Mouse (Mus musculus) cortical plate, adult 2 months (tissue): ENCODE results near the gene Nfam1. TPM values are rescaled to one million over a fixed set of nuclear protein-coding genes. Genes with fewer than 3 reads are reported as not detected.

Source experiments
- H3K27ac ChIP-seq: fragments of 200-500 bp; 2 replicates; pipeline ENCODE4 v1.5.1; 2012; ENCODE audit warnings: low read length, control low read depth, inconsistent platforms; ENCODE audit not compliant: insufficient read depth
- H3K4me1 ChIP-seq: fragments of 200-500 bp; 2 replicates; pipeline ENCODE4 v1.6.1; 2011; ENCODE audit warnings: low read length; ENCODE audit not compliant: control insufficient read depth, insufficient read depth
- H3K4me3 ChIP-seq: fragments of 200-500 bp; 2 replicates; pipeline ENCODE4 v1.5.1; 2011; ENCODE audit warnings: mild to moderate bottlenecking, low read length, control low read depth; ENCODE audit not compliant: insufficient read depth
- CTCF ChIP-seq: fragments of 200-500 bp; IDR thresholded peaks from 2 replicates; pipeline ENCODE4 v1.5.1; 2011; ENCODE audit warnings: mild to moderate bottlenecking, control low read depth, low read length; ENCODE audit not compliant: insufficient read depth; ENCODE audit errors: extremely low read depth
- POLR2A ChIP-seq: fragments of 200-500 bp; IDR thresholded peaks from 2 replicates; pipeline ENCODE4 v1.6.1; 2011; ENCODE audit warnings: mild to moderate bottlenecking, low read length, control low read depth; ENCODE audit not compliant: insufficient read depth; ENCODE audit errors: extremely low read depth
- polyA plus RNA-seq: library from polyadenylated mRNA; depleted of rRNA; stranded (reverse); fragments of >200 nt; gene quantifications from 2 replicates; pipeline ENCODE4 v1.2.3, GENCODE M21; 2012

Nfam1 gene
- polyA plus RNA-seq, 1 experiment, result 2.1 TPM

DNA sequence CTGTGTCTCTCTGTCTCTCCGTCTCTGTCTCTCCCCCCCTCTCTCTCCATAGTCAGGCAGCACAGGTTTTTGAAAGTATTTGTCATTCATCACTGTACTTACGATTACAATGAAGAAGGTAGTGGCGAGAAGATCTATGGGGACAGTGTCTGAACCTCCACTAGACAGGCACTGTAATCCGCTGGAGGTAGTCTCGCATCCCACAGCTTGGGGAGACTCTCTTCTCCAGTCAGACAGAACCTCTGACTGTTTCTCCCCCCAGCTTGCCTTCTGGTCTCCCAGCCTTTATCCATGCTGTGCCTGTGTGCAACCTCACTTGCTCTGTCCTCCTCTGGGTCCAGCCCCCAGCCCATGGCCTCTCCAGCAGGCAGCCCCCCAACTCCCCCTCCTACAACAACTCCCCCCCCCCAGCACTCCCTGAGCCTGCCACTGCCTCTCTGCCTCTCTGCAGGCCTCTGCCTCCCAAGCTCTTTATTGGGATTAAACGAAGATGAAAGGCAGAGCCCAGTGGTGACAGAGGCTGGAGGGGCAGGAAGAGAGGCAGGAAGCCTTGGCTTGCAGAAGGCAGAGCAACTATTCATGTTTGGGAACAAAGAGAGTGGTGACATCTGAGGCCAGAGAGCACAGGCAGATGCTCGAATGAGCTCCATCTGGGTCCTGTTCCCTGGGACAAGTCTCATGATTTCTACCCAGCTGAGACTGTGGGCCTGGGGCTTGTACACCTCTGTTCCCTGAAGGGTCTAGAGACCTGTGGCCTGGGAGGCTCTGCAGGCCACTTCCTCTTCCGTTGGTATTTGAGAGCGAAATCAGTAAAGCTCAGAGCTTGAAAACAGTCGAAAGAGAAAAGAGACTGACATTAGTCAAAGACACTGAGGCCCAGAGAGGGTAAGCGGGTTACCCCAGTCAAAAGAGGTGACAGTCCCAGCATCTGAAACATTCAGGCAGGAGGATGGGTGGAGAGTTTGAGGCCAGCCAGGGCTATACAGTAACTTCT is 3.1 kb downstream of the Nfam1 start:
- no peak overlapping the region for H3K4me3 ChIP-seq
- no peak overlapping the region for H3K27ac ChIP-seq
- TF ChIP-seq CTCF, result no peak
- TF ChIP-seq POLR2A, result no peak
- H3K4me1 ChIP-seq, result peaks cover 4% of the 10 kb centered on the region; the same call in 1 of the 2 replicates

DNA sequence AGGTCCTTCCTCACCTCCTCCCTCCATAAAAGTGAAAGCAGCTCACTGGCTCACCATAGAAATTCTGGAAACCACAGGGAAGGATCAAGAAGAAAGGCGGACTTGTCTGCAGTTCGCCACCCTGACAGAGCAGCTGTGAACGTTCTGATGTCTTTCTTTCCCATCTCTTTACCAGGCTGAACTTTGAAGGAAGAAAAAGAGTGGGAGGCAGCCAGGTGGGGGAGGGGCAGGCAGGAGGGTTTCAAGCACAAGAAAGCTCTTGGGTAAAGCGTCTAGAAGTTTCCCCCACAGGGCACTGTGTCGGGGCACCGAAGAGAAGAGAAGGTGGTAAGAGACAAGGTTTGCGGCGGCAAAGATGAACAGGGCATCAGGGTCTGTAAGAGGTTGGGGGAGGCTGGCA is 7.0 kb downstream of the Nfam1 start:
- Histone ChIP-seq H3K4me1 (no peaks in the 10 kb centered on the region), H3K4me3 (no peak overlapping the region), H3K27ac (no peak overlapping the region)
- TF ChIP-seq CTCF (no peak), POLR2A (no peak)

DNA sequence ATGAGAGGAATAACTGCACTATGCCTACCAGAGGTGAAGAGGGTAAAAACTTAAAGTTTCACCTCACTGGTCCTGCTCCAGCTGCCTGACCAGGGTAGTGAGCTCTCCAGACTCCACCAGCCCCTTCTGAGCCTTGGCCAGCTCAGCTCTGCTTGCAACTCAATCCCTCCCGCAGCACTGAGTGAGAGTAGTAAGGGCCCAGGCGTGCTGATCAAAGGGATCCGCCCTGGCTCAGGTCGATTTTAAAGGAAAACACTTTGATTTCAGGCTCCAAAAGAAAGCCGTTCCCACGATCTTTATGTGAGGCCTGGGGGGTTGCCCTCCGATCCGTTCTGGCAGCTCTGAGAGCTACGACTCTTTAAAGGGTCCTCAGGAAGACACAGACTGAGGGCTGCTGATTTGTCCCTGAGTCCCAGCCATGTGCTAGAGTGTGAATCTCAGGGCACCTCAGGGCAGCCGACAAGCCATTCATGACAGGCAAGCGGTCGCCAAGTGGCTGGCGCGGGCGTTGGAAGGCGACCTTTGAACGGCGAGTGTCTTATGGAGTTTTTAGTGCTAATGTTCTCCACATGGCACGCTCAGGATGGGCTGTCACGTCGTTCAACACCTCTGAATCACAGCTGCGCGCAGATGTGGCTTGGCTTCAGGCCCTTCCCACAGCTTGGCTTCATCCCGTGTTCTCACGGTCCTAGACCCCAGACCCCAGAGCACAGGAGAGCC is 7.9 kb downstream of the Nfam1 start:
- no peak for TF ChIP-seq CTCF
- TF ChIP-seq POLR2A, result no peak
- H3K4me3 ChIP-seq, result no peak overlapping the region
- H3K4me1 ChIP-seq, result no peaks in the 10 kb centered on the region
- H3K27ac ChIP-seq, result no peak overlapping the region

DNA sequence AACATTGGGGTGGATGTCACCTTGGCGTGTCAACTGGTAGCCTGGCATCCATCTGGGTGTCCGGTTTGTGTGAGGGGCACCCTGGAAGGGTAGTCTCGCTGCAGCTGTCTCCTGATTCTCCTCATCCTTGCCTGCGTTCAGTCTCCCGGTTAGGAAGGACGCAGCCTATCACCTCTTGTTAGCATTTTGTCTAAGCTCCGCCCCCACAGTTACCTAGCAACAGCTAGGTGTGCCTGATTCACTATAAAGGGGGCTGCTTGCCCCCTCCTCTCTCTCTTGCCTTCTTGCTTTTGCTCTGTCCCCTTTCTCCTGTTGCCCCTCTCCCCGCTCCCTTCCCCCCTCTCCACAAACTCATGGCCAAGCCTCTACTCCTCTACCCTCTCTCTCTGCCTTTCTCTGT is 10.2 kb downstream of the Nfam1 start:
- TF ChIP-seq CTCF (no peak), POLR2A (no peak)
- no peak overlapping the region for H3K27ac ChIP-seq
- no peaks in the 10 kb centered on the region for H3K4me1 ChIP-seq
- no peak overlapping the region for H3K4me3 ChIP-seq

DNA sequence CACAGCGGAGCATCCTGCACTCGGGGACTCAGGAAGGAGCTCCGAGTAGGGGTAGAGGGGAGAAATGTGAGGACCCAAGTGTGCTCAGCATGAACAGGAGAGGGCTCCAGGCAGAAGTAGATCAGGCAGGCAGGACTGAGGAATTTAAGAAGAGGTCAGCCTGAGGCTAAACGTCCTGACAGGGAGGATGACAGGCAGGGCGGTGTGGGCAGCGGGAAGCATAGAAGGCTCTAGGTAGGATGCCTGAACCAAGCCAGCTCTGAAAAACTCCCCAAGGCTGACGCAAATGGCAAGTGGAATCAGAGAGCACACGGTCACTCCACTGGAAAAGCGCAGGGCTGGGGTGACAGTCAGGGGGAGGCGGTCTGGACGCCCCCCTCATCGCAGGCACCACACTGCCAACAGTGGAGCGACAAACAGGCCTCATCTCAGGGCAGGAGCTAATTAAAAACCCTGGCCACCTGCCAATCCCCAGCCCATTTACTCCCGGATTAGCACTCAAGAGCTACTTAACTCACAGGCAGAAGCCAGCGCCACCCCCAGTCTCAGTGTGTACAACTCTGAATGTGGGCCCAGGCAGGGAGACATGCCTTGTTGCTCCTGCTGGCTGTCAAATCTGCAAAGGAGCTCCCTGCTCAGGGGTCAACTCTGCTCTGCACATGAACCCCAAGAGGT is 22.0 kb downstream of the Nfam1 start:
- H3K4me3 ChIP-seq, result no peak overlapping the region
- TF ChIP-seq POLR2A, result no peak
- TF ChIP-seq CTCF, result no peak
- H3K27ac ChIP-seq, result no peak overlapping the region
- peaks cover 6% of the 10 kb centered on the region; the same call in 1 of the 2 replicates for H3K4me1 ChIP-seq

DNA sequence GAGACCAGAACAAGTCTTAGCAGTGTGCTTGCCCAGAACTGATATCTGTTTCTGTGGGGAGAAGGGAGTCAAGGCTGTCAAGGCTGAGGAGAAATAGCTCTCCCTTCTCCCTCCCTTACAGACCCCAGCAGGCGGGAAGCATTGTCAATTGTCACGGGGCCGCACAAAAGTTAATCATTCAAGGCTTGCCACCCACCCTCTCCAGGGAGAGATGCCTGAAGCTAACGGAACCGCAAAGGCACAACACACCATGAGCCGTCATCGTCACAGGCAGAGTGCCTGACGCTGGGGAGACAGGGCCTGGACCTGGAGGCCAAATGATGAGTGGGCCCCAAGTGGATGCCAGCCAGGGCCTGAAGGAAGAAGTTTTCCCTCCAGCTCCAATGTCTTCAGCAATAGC is 22.7 kb downstream of the Nfam1 start:
- no peak overlapping the region for H3K27ac ChIP-seq
- peaks cover 6% of the 10 kb centered on the region; the same call in 1 of the 2 replicates for H3K4me1 ChIP-seq
- TF ChIP-seq CTCF (no peak), POLR2A (no peak)
- H3K4me3 ChIP-seq, result no peak overlapping the region

DNA sequence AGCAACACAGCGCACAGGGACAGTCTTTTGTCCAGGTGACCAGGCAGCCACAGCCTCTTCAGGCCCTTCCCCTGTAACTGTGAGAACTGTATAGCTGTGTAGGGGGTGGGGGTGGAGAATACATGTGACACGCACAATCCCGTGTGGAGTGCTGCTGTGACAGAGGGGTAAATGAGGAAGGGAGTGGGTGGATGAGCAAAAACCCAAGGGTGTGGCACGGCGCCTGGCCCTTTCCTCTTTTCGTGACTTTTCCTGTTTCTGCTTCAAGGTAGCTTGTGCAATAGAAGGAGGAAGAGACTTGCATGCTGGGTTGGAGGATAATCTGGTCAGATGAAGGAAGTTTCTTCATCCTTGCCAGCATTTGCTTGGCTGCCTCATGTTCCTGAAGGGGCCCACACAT is 23.6 kb downstream of the Nfam1 start:
- peaks cover 6% of the 10 kb centered on the region; the same call in 1 of the 2 replicates for H3K4me1 ChIP-seq
- H3K4me3 ChIP-seq, result no peak overlapping the region
- no peak overlapping the region for H3K27ac ChIP-seq
- TF ChIP-seq POLR2A (no peak), CTCF (no peak)

DNA sequence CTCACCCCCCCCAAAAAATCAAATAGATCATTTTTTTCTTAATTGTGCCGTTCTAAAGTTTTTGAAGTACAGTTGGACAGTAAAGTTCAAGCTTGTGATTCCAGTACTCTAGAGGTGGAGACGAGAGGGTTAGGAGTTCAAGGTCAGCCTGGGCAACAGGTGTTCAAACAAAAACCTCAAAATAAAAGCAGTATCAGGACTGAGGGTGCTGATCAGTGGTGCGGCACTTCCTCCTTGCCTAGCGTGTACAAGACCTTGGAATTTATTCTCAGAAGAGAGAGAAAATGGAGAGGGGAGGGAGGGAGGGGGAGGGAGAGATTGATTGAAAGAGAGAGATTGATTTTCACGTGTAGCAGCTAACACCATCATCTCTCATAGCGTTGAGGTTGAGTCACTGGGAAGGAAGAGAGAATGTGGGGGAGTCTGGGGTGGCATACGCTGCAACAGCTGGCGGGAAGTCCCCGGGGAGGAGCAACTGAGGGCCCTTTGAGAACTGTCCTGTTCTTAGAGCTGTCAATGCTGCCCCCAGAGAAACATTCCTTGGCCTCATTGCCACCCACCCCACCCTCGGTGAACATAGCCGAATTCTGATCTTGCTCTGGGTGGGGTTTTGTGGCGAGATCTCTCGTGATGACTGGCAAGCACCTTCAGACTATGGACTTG is 24.2 kb downstream of the Nfam1 start:
- TF ChIP-seq CTCF (no peak), POLR2A (no peak)

More for the DNA sequence above, 24.2 kb downstream of the Nfam1 start:
- Histone ChIP-seq H3K27ac (no peak overlapping the region), H3K4me3 (no peak overlapping the region), H3K4me1 (peaks cover 6% of the 10 kb centered on the region; the same call in 1 of the 2 replicates)
